Mouse (Mus musculus) heart, adult 8-10 months (tissue): Measurements from ENCODE around the gene Ints11. TPM values are rescaled to one million over a fixed set of nuclear protein-coding genes. Genes with fewer than 3 reads are reported as not detected.

Experiments used
- DNase-seq: peaks from one replicate; pipeline ENCODE4 v3.0.0; 2022; ENCODE audit warnings: low spot score
- total RNA-seq, 4 experiments: library from RNA; stranded (reverse); gene quantifications; 2 replicates each; pipeline ENCODE4 v1.2.4; 2022

The Ints11 gene
- 10 to 100 TPM; 13.9 to 14.5 (median 14.1) TPM for total RNA-seq

DNA sequence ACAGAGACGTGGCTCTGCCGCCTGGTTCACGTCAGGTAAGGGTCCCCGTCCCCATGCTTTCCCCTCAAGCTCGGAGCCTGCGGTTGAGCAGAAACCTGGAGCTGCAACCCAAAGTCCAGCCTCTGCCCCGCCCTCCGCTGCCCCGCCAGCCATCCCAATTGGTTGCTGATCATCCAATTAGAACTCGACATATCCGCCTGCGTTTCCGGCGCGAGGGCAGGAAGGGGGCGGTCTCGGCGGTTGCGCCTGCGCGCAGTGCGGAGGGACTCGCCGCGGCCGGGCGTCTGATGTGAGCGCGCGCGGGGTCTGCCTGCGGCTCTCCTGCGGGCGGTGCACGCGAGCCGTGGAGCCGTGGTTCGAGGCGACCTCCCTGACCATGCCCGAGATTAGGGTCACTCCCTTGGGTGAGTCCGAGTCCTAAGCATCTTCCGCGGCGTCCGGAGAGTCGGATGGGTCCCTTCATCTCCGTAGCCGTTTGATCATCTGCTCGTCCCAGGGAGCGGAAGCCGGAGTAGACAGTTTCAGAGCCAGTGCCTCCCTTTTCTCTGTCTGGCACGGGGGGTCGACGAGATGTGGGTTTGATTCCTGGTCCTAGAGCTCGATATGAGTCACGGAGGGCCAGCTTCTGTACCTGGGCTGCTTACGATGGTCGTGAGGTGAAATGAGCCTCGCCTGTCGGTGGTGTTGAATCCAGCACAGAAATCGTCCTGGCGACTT, at the start of gene Ints11, which contains the start of gene Cptp:
Gene Ints11 (plus strand): TSS at position 230 of the 717 bp plus-strand sequence.
Gene Cptp (minus strand): TSS at position 124 of the 717 bp plus-strand sequence.
- DNase-seq = peak; percentile 98

DNA sequence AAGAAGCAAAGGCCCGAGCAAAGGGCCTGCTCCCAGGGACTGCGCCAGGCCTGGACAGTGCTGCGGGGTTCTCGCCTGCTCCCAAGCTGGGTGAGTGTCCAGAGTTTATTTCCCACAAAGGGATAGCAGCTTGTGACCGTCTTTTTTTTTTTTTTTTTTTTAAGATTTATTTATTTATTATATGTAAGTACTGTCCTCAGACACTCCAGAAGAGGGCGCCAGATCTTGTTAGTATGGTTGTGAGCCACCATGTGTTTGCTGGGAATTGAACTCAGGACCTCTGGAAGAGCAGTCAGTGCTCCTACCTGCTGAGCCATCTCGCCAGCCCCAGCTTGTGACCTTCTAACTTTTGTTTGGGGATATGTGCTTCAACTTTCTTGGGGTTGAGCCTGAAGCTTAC, 48.3 kb upstream of the Ints11 start:
- DNase-seq = no peak

DNA sequence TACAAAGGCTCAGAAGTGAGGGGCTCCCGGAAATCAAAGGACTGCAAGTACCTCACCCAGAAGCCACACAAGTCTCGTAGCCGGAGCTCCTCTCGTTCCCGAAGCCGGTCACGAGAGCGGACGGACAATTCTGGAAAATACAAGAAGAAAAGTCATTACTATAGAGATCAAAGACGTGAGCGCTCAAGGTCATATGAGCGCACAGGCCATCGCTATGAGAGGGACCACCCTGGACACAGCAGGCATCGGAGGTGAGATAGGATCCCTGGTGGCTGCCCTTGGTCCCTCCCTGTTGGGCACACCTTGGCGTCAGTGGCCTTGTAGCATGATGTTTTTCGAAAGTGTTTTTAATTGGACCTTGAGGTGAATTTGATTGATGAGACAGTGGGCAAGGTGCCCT, 45.9 kb upstream of the Ints11 start:
- DNase-seq = no peak

DNA sequence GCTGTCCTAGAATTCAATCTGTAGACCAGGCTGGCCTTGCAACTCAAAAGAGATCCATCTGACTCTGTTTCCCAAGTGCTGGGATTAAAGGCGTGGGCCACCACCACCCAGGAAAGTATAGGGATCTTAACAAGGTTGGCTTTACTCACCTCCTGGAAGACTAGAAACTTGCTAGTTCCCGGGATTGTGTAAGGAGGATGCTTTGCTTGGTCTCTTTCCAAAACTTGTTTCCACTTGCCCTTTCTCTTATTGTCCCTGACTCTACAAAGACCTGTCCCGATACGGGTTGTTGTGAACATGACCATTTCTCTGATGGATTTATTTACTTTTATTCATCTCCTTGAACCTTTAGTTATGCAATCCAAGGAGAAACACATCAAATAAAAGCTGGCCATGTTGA, 39.5 kb upstream of the Ints11 start:
- no peak for DNase-seq

DNA sequence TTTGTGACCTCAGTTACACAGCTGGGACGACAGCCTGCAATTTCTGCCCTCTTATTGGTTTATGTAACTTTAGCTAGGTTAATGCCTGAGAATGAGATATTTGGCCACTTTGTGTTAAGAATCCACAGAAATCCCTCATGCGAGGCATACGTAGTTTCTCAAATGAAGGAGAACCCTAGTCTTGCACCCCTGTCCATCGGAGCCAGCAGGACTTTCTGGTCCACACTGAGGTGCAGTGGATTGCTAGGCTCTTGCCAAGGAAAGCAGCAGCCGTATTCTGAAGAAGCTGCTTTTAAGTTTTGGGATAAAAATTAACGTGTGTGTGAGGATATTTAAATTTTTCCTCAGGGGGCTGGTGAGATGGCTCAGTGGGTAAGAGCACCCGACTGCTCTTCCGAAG, 38.8 kb upstream of the Ints11 start:
- no peak for DNase-seq

DNA sequence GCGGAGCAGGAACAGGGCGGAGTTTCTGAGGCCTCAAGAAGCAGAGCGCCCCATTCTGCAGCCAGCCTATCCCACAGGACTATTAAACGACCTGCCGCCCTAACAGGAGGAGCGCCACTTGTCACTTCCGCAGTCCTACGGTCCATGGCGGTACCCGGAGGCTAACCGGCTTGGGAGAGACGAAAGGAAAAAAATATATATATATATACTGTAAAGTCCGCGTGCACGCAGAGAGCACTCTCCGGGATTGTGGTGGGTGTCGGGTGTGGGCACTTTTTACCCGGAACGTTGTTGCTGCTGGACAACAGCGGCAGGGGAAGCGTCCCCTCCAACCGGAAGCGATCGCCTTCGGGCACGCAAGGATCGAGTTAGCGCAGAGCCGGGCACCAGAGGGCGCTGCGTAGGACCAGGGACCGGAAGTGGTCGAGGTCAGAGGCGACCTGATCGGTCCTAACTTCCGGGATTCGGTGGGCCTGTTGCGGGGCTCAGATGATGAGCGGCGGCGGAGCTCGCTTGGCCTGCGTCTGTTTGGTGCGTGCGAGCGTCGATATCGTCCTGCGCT, 38.1 kb upstream of the Ints11 start, which contains the start of gene Aurkaip1:
Gene Aurkaip1 (plus strand): TSS at position 68 of the 562 bp plus-strand sequence.
- peak; percentile 91 for DNase-seq

DNA sequence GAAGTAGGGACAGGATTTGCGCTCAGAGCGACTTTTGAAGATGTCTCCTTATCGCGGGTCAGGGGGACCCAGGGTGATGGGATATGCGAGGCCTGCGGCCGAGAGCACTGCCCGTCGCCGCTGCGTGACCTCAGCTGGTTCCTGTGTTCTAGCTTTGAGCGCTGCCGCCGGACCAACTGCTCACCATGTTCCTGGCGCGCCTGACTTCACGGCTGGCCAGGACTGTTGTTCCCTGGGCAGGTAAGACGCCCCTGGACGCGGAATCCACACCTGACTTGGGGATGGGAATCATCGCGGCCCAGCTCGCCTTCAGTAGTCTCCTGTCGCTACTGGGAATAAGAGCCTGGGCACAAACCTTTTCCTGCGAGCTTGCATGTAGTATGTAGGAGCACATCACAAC, 37.5 kb upstream of the Ints11 start:
- DNase-seq = no peak

DNA sequence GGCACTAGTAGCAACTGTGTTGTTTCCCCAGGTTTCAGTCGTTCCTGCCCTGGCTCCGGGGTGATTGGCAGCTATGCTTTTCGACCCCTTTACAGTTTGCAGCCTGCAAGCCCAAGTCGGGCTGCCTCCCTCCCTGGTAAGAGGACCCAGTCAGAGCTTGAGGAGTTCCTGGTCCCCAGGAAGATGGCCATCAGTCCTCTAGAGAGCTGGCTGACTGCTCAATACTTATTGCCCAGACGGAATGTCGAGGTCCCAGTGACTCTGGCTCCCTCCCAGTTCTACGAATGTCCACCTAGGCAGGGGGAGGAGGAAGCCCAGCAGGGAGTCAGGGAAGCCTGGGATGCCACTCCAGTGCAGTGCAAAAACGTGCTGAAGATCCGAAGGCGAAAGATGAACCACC, 37.0 kb upstream of the Ints11 start:
- DNase-seq = no peak

DNA sequence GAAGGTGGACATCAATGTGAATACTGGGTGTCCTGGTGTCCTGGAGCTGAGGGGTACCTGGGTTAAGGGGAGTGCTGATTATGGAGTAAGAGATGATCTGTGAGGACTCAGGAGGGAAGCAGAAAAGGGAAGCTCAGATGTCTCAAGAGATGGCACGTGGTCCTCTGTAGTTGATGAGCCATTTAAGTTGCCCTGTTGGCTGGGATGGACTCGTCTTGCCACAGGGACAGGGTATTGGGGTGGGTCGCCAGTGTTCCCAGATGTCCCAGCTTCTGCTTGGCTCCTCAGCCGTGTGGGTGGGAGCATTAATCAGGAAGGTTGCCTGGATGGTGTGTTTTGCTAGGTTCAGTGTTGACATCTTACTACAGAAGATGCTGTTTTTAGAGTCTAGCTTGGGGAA, 36.1 kb upstream of the Ints11 start:
- DNase-seq = no peak

DNA sequence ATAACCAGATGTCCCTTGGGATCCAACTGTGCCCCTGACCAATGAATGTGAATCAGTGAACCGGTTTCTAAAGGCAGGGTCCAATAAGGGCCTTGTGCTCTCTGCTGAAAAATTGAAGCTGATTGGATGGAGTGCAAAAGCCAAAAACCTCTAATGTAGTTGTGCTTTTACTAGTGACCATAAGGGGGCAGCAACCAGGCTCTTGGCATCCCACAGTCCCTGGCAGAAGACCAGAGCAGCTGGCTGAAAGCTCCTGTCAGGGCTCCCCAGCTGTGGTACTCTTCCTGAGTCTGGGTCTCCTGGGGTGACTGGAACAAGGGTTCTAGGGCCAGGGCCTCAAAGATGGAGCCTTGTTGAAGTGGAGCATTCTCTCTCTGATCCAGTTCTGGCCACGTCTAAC, 35.5 kb upstream of the Ints11 start:
- peak; percentile 89 for DNase-seq

DNA sequence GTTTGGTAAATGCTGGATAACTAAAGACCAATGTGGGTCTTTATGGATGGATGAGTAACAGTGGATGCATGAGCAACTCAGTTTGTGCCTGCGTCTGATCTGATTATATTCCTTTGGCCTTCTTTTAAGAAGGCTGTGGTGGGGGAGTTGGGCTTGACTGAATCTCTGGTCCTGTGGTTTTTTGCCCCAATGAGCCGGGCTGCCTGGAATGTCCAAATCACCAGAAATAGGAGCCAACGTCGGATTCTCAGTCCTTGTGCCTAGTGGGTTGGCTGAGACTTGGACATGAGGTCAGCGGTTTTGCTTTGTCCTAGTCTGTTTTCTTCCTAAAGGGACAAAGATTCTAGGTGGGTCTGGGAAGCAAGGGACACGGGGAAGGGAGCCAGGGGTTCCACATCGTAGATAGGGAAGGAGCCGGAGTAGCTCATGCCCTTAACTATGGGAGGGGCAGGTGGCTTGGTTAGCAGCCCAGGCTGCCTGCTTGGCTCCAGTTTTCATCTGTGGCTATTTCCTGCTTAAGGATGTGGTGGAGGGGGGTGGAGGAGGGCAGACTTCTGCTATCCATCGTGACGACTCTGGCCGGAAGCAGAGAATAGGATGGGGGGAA, 31.8 kb upstream of the Ints11 start:
- peak; percentile 72 for DNase-seq

DNA sequence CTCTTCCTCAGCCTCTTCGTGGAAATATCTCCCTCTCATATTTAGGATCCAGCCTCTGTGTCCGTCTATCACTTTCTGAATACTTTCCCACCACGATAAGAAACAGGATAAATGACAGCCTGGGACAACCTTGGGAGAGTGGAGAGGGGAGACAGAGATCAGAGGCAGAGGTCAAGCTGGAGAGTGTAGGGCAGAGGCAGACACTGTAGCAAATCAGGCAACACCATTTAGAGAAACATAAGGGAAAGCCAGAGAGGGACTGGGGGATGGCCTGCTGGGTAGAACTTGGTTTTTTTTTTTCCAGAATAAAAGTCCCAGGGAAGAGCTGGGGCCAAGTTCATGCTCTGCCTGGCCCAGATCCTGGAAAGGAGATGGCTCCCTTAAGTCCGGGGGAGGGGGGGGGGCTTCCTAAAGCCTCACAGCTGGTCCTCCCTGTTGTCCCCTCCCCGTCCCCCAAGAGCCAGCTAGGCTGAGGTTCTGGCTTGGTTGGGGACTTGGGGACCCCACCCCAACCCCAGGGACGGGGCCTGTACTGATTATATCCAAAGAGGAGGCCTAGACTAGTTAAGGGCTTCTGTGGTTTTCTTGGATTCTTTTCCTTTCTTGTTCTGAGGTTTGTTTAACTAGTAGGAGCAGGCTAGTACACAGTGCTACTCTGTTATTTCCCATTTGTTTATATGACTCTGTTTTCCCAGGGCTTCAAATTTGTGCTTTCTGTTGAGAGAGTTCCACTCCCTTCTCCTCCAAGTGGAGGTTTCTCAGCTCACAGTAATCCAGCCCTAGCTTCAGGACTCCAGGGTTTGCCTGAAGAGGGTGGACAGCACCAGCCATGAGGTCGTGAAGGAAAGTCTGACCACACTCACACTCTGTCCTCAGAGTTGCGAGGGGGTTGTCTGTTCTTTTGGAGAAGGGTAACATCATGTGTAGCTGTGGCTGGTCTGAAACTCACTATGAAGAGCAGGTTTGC, 30.9 kb upstream of the Ints11 start:
- DNase-seq = peak; percentile 48

DNA sequence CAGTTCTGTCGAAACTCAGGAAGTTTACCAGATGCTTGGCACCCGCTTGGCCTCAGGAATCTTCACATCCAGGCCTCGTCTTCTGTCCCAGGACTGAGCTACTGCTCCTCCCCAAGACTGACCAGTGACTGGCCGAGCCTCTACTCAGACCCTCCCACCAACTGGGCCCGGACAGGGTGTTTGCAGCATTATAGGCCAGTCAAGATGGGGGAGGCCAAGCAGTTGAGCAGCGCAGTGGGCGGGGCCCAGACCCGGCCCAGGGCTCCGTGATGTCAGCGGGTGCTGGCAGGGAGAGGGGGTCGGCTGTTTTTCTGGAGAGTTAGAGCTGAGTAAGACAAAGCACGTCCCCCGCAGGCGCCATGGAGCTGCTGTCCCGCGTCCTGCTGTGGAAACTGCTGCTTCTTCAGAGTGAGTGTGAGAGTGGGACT, 29.8 kb upstream of the Ints11 start, which contains the start of gene Mxra8:
Gene Mxra8 (plus strand): TSS at position 198 of the 428 bp plus-strand sequence.
- DNase-seq = peak; percentile 89

DNA sequence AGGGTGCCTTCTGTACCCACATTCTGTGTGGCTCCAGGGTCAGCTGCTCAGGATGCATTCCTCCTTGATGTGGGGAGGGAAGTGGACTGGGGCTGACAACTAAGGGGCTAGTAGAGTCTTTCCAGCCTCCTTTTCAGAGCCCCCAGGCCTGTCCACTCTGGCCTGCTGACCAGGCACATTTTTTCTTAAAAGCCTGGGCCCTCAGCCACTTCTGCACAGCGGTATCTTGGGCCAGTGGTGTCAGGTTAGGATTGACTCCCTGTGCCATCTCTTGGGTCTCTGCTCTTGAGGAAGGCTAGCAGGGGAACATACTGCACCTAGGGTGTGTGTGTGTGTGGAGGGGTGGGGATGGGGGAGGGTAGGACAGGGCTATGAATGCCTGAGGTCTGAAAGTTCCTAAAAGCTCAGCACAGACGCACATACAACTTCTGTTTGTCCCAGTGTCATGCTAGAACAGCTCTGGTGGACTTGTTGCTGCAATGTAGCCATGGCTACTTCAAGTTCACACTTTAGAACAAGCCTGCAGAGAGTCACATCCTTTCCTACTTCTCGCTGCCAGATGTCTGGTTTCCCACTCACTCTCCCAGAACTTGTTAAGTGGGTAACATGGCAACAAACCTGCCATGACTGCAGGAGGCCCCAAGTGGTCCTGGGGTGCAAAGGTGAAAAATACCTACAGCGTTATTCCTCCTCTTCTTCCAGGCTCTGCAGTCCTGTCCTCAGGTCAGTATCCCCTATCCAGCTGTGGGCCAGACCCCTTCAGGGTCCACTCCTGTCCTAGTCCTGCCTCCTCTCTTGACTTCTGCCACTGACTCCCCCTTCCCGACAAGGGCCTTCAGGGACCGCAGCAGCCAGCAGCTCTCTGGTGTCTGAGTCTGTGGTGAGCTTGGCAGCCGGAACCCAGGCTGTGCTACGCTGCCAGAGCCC, 29.0 kb upstream of the Ints11 start:
- DNase-seq = no peak

DNA sequence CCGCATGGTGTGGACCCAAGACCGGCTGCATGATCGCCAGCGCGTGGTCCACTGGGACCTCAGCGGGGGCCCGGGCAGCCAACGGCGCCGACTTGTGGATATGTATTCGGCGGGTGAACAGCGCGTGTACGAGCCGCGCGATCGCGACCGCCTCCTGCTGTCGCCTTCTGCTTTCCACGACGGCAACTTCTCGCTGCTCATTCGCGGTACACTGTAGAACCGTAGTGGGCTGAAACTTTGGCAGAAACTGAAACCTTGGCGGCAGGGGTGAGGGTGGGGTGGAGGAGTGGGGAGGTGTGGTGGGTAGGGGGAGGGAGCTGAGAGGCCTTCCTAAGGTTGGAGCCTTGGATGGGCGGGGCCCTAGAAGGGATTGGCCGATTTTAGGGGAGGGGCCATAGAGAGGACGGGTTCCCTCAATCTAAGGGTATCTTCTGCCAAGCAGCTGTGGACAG, 28.3 kb upstream of the Ints11 start:
- DNase-seq = peak; percentile 53

DNA sequence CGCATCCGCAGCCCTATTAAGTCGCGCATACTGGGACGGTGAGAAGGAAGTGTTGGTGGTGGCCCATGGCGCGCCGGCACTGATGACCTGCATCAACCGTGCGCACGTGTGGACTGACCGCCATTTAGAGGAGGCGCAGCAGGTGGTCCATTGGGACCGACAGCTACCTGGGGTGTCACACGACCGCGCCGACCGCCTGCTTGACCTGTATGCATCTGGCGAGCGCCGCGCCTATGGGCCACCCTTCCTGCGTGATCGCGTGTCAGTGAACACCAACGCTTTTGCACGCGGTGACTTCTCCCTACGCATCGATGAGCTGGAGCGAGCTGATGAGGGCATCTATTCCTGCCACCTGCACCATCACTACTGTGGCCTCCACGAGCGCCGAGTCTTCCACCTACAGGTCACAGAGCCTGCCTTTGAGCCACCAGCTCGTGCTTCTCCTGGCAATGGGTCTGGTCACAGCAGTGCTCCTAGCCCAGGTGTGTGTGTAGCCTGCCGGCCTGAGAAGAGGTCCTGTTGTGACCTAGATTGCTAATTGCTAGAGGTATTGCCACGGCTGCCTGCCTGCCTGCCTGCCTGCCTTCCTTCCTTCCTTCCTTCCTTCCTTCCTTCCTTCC, 27.6 kb upstream of the Ints11 start:
- DNase-seq = no peak

DNA sequence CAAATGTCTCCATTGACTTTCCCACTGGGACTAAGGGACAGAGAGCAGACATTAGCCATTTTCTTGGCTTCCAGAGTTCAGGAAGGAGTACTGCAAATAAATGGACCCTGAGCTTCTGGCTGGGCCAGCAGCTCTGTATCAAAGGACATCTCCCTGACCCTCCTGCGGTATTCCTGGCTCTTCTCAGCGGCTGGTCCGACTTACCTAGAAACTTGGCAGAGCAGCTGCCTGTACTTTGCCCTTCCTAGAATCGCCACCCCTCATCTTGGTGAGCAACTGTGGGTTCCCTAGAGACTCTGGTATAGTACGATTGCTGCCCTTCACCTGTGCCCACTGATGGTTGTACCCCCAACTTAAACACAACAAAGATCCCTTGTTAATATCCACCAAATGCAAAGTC, 26.1 kb upstream of the Ints11 start:
- no peak for DNase-seq

DNA sequence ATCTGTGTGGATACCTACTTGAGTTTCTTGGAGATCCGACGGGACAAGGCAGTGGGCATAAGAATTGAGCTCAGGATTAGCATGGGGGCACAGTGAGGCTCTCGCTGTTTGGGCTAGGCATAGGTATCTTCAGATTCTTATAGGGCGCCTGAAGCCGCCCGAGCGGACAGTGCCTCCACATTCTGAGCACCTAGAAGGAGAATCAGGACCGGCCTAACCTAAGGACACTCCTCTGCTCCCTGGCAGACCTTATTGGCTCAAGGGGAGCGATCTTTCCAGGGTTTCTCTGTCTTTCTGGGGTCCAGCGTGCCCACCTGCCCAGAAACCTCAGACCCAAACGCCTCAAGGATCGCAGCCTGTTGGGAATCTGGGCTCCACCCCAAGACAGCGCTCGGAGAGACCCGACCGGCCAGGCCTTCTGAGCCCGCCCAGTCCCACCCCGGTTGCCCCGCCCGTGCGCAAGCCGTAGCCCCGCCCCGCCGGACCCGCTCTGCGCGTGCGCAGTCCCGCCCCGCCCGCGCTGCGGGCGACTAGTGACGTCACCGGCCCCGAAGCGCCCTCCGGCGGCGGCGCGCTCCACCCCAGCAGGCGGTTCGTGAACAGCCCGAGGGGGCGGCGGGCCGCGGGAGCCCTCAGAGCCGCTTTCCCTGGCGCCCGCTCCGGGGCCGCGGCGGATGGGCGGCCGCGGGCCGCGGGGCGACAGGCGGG, 22.3 kb upstream of the Ints11 start, which contains the start of gene Dvl1:
Gene Dvl1 (plus strand): TSS at position 532 of the 708 bp plus-strand sequence.
- DNase-seq = peak; percentile 90
